Mouse (Mus musculus): ENCODE measurements around the gene Gstm1. TPM values are rescaled to one million over a fixed set of nuclear protein-coding genes. Genes with fewer than 3 reads are reported as not detected.

Gene Gstm1
- total RNA-seq, 2 experiments from 2014 or later: 131 to 144 TPM

DNA sequence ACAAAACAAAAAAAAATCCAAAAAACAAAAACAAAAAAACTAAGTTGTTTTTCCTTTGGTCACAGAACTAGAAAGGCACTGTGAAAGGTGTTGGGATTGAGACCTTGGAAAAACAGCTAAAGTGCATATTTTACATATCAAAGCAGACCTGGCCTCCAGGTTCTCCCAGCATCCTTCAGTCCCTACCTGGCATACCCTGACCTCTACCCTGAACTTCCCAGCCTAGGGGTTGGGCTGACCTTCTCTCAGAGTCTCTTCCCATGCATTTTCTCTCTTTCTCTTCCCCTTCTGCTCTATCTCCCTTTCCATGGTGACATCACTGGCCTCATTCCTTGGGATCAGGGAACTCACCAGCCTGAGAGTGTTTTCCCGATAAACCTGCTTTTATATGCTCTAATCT lies 52.2 kb downstream of the Gstm1 start:
- no peak for DNase-seq

DNA sequence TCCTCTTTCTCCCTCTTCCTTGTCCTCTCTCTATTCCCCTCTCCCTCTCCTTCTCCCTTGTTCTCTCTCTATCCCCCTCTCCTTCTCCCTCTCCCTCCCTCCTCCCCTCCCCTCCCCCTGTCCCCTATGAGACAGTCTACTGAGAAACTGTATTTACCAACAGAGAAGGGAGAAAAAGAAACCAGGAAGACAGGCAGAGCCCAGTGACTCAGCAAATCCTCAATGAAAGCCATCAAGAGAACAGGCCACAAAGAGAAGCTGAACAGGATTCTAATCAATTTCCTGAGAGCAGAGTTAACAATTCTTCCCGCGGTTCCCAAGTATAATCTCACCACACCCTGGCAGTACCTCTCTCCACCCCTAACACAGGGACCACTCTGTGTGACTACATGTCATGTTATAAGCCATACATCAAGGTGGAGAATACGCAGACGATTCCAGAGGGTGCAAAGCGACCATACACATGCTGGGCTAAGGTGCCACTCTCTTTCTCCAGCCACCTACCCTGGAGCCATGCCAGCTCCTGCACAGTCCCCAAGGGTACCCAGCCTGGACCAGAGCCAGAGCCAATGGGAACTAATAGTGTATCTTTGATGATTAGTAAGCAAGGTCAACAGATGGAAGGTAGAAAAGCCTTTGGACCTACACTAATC lies 53.0 kb downstream of the Gstm1 start:
- DNase-seq: peak; percentile 42

- no peak for DNase-seq
These were observed 53.7 kb downstream of the Gstm1 start for GRCm38 (mm10) chr3:107964026-107964425.

Other genes with a start within 250 kb of the Gstm1 start
- not detected for gene Eps8l3, start 140.7 kb downstream of the Gstm1 start, total RNA-seq (2021)
- gene Gstm5, start 122.2 kb downstream of the Gstm1 start, total RNA-seq (2021): 10 to 100 TPM; 30.1 to 32.3 TPM
- 10 to 100 TPM; 43.1 to 44.0 TPM for gene Gstm7, start 86.2 kb downstream of the Gstm1 start, total RNA-seq (2021)
- gene Gstm6, start 74.2 kb downstream of the Gstm1 start, total RNA-seq (2021): 1 to 10 TPM; 3.9 to 5.6 TPM
- under 1 TPM; 0.39 to 0.51 TPM for gene Gstm3, start 48.7 kb downstream of the Gstm1 start, total RNA-seq (2021)
- 100 to 1,000 TPM in 1 of 2 experiments, 10 to 100 TPM in 1; 95.5 to 101 TPM for gene Gstm2, start 31.5 kb downstream of the Gstm1 start, total RNA-seq (2021)
- gene Gstm4, start 26.9 kb upstream of the Gstm1 start, total RNA-seq (2021): 10 to 100 TPM; 12.8 to 13.3 TPM
- gene Ampd2, start 68.7 kb upstream of the Gstm1 start, total RNA-seq (2021): 10 to 100 TPM; 79.3 to 92.2 TPM
- gene Gnat2, start 74.8 kb upstream of the Gstm1 start, total RNA-seq (2021): 1 to 10 TPM; 6.6 to 6.8 TPM
- 100 to 1,000 TPM; 101 to 113 TPM for gene Gnai3, start 128.2 kb upstream of the Gstm1 start, total RNA-seq (2021)
- gene Gpr61, start 136.9 kb upstream of the Gstm1 start, total RNA-seq (2021): under 1 TPM; 0.15 to 0.48 TPM
- 10 to 100 TPM; 13.1 to 18.4 TPM for gene Amigo1, start 168.4 kb upstream of the Gstm1 start, total RNA-seq (2021)
- gene Cyb561d1, start 183.2 kb upstream of the Gstm1 start, total RNA-seq (2021): 1 to 10 TPM; 6.6 to 6.9 TPM
- gene Atxn7l2, start 193.0 kb upstream of the Gstm1 start, total RNA-seq (2021): 10 to 100 TPM in 1 of 2 experiments, 1 to 10 TPM in 1; 7.6 to 10.1 TPM
- 10 to 100 TPM; 13.3 to 44.9 TPM for gene Sypl2, start 208.7 kb upstream of the Gstm1 start, total RNA-seq (2021)
- gene Psma5, start 239.0 kb upstream of the Gstm1 start, total RNA-seq (2021): 10 to 100 TPM; 90.7 to 94.6 TPM

Data from adrenal gland, postnatal 10 days (tissue).